Mouse (Mus musculus) testis, adult 2 months (tissue): ENCODE results near the gene Zfp185.

ENCODE experiments used
- CTCF ChIP-seq: fragments of 200-500 bp; IDR thresholded peaks from 2 replicates; pipeline ENCODE4 v1.5.1; 2012; ENCODE audit warnings: low read depth, mild to moderate bottlenecking, inconsistent platforms, low read length, moderate library complexity; ENCODE audit not compliant: control insufficient read depth, insufficient read depth, insufficient replicate concordance
- POLR2A ChIP-seq: fragments of 200-500 bp; IDR thresholded peaks from 2 replicates; pipeline ENCODE4 v1.6.1; 2012; ENCODE audit warnings: low read depth, mild to moderate bottlenecking, inconsistent platforms, low read length, moderate library complexity; ENCODE audit not compliant: control insufficient read depth

DNA sequence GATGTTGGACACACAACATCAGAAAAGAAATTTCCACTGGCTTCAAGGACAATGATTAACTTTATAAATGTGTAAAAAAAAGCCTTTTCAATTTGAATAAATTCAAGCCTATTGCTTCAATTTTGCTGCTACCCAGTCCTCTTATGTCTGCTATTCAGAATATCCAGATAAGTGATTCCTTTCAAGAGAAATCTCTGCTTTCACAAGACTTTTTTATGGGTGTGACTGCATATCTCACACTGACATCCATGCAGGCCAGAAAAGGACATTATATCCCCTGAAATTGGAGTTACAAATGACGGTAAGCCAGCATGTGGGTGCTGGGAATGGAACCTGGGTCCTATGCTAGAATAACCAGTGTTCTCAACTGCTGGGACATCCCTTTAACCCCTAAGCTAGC, 74.4 kb downstream of the Zfp185 start:
- TF ChIP-seq CTCF (no peak), POLR2A (no peak)
